Mouse (Mus musculus) neural tube, embryonic 11.5 days (tissue): Measurements from ENCODE around the gene Prune1. TPM values are rescaled to one million over a fixed set of nuclear protein-coding genes. Genes with fewer than 3 reads are reported as not detected.
A peak's percentile ranks its signal among the peaks of the same experiment; 100 is the strongest.

Experiments used
- ATAC-seq: fragments of 200-750 bp; cut with Nextera tagmentation; 2 replicates; pipeline ENCODE4 v1.8.0; 2017; ENCODE audit warnings: moderate number of reproducible peaks, mild to moderate bottlenecking, moderate TSS enrichment, moderate library complexity; ENCODE audit not compliant: insufficient read depth, low FRiP score, low TSS enrichment
- DNase-seq: peaks from one replicate; pipeline ENCODE4 v3.0.0-alpha.2; 2015; ENCODE audit warnings: low spot score
- H3K27ac ChIP-seq: fragments of 300-500 bp; sonication (generic); 2 replicates; pipeline ENCODE4 v1.5.1; 2014; ENCODE audit warnings: low read depth, mild to moderate bottlenecking, low read length
- H3K27me3 ChIP-seq: fragments of 300-500 bp; sonication (generic); 2 replicates; pipeline ENCODE4 v1.6.1; 2014; ENCODE audit warnings: mild to moderate bottlenecking, low read length, mixed read lengths; ENCODE audit not compliant: control insufficient read depth, insufficient read depth
- H3K36me3 ChIP-seq: fragments of 300-500 bp; sonication (generic); 2 replicates; pipeline ENCODE4 v1.6.1; 2014; ENCODE audit warnings: mild to moderate bottlenecking, low read length, moderate library complexity, mixed read lengths; ENCODE audit not compliant: control insufficient read depth, insufficient read depth
- H3K4me1 ChIP-seq: fragments of 300-500 bp; sonication (generic); 2 replicates; pipeline ENCODE4 v1.6.1; 2014; ENCODE audit warnings: low read length, mixed read lengths; ENCODE audit not compliant: control insufficient read depth, insufficient read depth
- H3K4me2 ChIP-seq: fragments of 300-500 bp; sonication (generic); 2 replicates; pipeline ENCODE4 v1.6.1; 2014; ENCODE audit warnings: low read depth, mild to moderate bottlenecking, moderate library complexity
- H3K4me3 ChIP-seq: fragments of 300-500 bp; sonication (generic); 2 replicates; pipeline ENCODE4 v1.5.1; 2014; ENCODE audit warnings: low read depth, low read length
- H3K9ac ChIP-seq: fragments of 300-500 bp; sonication (generic); 2 replicates; pipeline ENCODE4 v1.6.1; 2014; ENCODE audit warnings: mild to moderate bottlenecking, low read length
- H3K9me3 ChIP-seq: fragments of 300-500 bp; sonication (generic); 2 replicates; pipeline ENCODE4 v1.6.1; 2016; ENCODE audit warnings: low read length; ENCODE audit not compliant: control insufficient read depth
- WGBS: fragments of 180-500 bp; shearing (Covaris S2); extraction: QIAGEN DNeasy Blood & Tissue Kit; methylation state at CpG from one replicate; pipeline ENCODE4 v1.1.7; 2014; 5-methylcytosine and 5-hydroxymethylcytosine counted together
- polyA plus RNA-seq: library from polyadenylated mRNA; unstranded; fragments of >200 nt; fragmentation: Nextera tagmentation; extraction: Ambion mirVana; gene quantifications from 2 replicates; pipeline ENCODE4 v1.2.1, GENCODE M21; 2014

The Prune1 gene
- polyA plus RNA-seq, 1 experiment from 2014 or later, result 32.4 TPM

GRCm38 (mm10) chr3:95286011-95286410 lies 4.1 kb upstream of the Prune1 start:
- H3K36me3 ChIP-seq, result peaks cover 2% of the 10 kb centered on the region; the same call in 1 of the 2 replicates
- no peak for DNase-seq
- no peak for ATAC-seq
- no peak overlapping the region for H3K4me2 ChIP-seq
- no peak overlapping the region for H3K4me3 ChIP-seq
- no peaks in the 10 kb centered on the region for H3K9me3 ChIP-seq
- H3K27ac ChIP-seq, result no peak overlapping the region
- 0 out of 2 replicates have a peak, but pooled peaks cover 5% of the 10 kb centered on the region for H3K4me1 ChIP-seq
- H3K27me3 ChIP-seq, result no peaks in the 10 kb centered on the region
- WGBS, result 78% methylated on average over 5 of the region's 5 CpGs
- H3K9ac ChIP-seq, result no peak overlapping the region

- H3K27ac ChIP-seq, result no peak overlapping the region
- DNase-seq (no peak), ATAC-seq (no peak)
- no peak overlapping the region for H3K9ac ChIP-seq
- H3K4me2 ChIP-seq, result no peak overlapping the region
- 92% methylated on average over 5 of the region's 5 CpGs for WGBS
- H3K9me3 ChIP-seq, result no peaks in the 10 kb centered on the region
- H3K4me1 ChIP-seq, result 0 out of 2 replicates have a peak, but pooled peaks cover 5% of the 10 kb centered on the region
- H3K27me3 ChIP-seq, result no peaks in the 10 kb centered on the region
- H3K4me3 ChIP-seq, result no peak overlapping the region
- peaks cover 2% of the 10 kb centered on the region; the same call in 1 of the 2 replicates for H3K36me3 ChIP-seq
These were observed 3.5 kb upstream of the Prune1 start for GRCm38 (mm10) chr3:95285390-95285789.

GRCm38 (mm10) chr3:95284501-95285281 lies 2.8 kb upstream of the Prune1 start:
- peak overlapping the region; percentile 74; the same call in 1 of the 2 replicates for H3K4me2 ChIP-seq
- 91% methylated on average over 12 of the region's 12 CpGs for WGBS
- no peak overlapping the region for H3K27ac ChIP-seq
- DNase-seq, result no peak
- ATAC-seq, result no peak
- no peak overlapping the region for H3K4me3 ChIP-seq
- no peak overlapping the region for H3K9ac ChIP-seq
- 0 out of 2 replicates have a peak, but pooled peaks cover 5% of the 10 kb centered on the region for H3K4me1 ChIP-seq
- no peaks in the 10 kb centered on the region for H3K9me3 ChIP-seq
- no peaks in the 10 kb centered on the region for H3K27me3 ChIP-seq
- H3K36me3 ChIP-seq, result peaks cover 2% of the 10 kb centered on the region; the same call in 1 of the 2 replicates

- H3K9me3 ChIP-seq, result no peaks in the 10 kb centered on the region
- 0 out of 2 replicates have a peak, but pooled peaks cover 5% of the 10 kb centered on the region for H3K4me1 ChIP-seq
- H3K36me3 ChIP-seq, result peaks cover 2% of the 10 kb centered on the region; the same call in 1 of the 2 replicates
- peak overlapping the region; percentile 74 for H3K4me2 ChIP-seq
- peak overlapping the region; percentile 65 for H3K4me3 ChIP-seq
- ATAC-seq (no peak), DNase-seq (no peak)
- WGBS, result 27% methylated on average over 1 of the region's 1 CpGs
- no peaks in the 10 kb centered on the region for H3K27me3 ChIP-seq
- H3K27ac ChIP-seq, result no peak overlapping the region
- H3K9ac ChIP-seq, result peak overlapping the region; percentile 71
These were observed 2.2 kb upstream of the Prune1 start for GRCm38 (mm10) chr3:95284062-95284461.

- 0 out of 2 replicates have a peak, but pooled peaks have one; percentile 7 for ATAC-seq
- no peaks in the 10 kb centered on the region for H3K9me3 ChIP-seq
- 1% methylated on average over 7 of the region's 7 CpGs for WGBS
These were observed 1.7 kb upstream of the Prune1 start for GRCm38 (mm10) chr3:95283589-95283941.

GRCm38 (mm10) chr3:95282865-95283588 lies 1.2 kb upstream of the Prune1 start:
- Histone ChIP-seq H3K4me1 (0 out of 2 replicates have a peak, but pooled peaks cover 5% of the 10 kb centered on the region), H3K36me3 (0 out of 2 replicates have a peak, but pooled peaks cover under 1% of the 10 kb centered on the region), H3K27ac (peak overlapping the region; percentile 91), H3K9me3 (no peaks in the 10 kb centered on the region), H3K4me2 (peak overlapping the region; percentile 74), H3K9ac (peak overlapping the region; percentile 71), H3K4me3 (peak overlapping the region; percentile 65), H3K27me3 (no peaks in the 10 kb centered on the region)
- under 1% methylated on average over 51 of the region's 51 CpGs for WGBS
- DNase-seq (peak; percentile 88), ATAC-seq (peak; percentile 70)

More at GRCm38 (mm10) chr3:95283589-95283941, 1.7 kb upstream of the Prune1 start:
- Histone ChIP-seq H3K4me2 (peak overlapping the region; percentile 74), H3K27me3 (no peaks in the 10 kb centered on the region), H3K4me3 (peak overlapping the region; percentile 65), H3K27ac (peak overlapping the region; percentile 91), H3K4me1 (0 out of 2 replicates have a peak, but pooled peaks cover 5% of the 10 kb centered on the region), H3K36me3 (peaks cover 2% of the 10 kb centered on the region; the same call in 1 of the 2 replicates), H3K9ac (peak overlapping the region; percentile 71)
- no peak for DNase-seq

- peak overlapping the region; percentile 65 for H3K4me3 ChIP-seq
- H3K27ac ChIP-seq, result peak overlapping the region; percentile 91
- no peaks in the 10 kb centered on the region for H3K27me3 ChIP-seq
- no peaks in the 10 kb centered on the region for H3K36me3 ChIP-seq
- 0 out of 2 replicates have a peak, but pooled peaks cover 5% of the 10 kb centered on the region for H3K4me1 ChIP-seq
- DNase-seq (no peak), ATAC-seq (no peak)
- WGBS, result 0% methylated on average over 11 of the region's 11 CpGs
- peak overlapping the region; percentile 74 for H3K4me2 ChIP-seq
- peak overlapping the region; percentile 71 for H3K9ac ChIP-seq
- H3K9me3 ChIP-seq, result no peaks in the 10 kb centered on the region
These were observed 547 bp upstream of the Prune1 start for GRCm38 (mm10) chr3:95282381-95282864.

- no peaks in the 10 kb centered on the region for H3K27me3 ChIP-seq
- H3K9me3 ChIP-seq, result no peaks in the 10 kb centered on the region
- H3K9ac ChIP-seq, result peak overlapping the region; percentile 87
- DNase-seq, result peak; percentile 26
- WGBS, result 31% methylated on average over 8 of the region's 8 CpGs
- no peaks in the 10 kb centered on the region for H3K36me3 ChIP-seq
- H3K4me1 ChIP-seq, result 0 out of 2 replicates have a peak, but pooled peaks cover 5% of the 10 kb centered on the region
- 0 out of 2 replicates have a peak overlapping the region, but pooled peaks have one; percentile 51 for H3K27ac ChIP-seq
- ATAC-seq, result no peak
- peak overlapping the region; percentile 74 for H3K4me2 ChIP-seq
- peak overlapping the region; percentile 65 for H3K4me3 ChIP-seq
These were observed 1.1 kb downstream of the Prune1 start for GRCm38 (mm10) chr3:95280747-95281146.
